Mouse (Mus musculus): Measurements from ENCODE around the gene Ang5. TPM values are rescaled to one million over a fixed set of nuclear protein-coding genes. Genes with fewer than 3 reads are reported as not detected.

Gene Ang5
- polyA plus RNA-seq, 1 experiment, result not detected

Other genes starting within 250 kb of the Ang5 start
- gene Gm16506, start 229.6 kb upstream of the Ang5 start, polyA plus RNA-seq (2012; fragmentation: generic; extraction: Trizol), result not detected
- 0.11 TPM for gene Gm6526, start 209.2 kb upstream of the Ang5 start, polyA plus RNA-seq (2012; fragmentation: generic; extraction: Trizol)
- not detected for gene Gm8180, start 172.3 kb upstream of the Ang5 start, polyA plus RNA-seq (2012; fragmentation: generic; extraction: Trizol)
- gene Ear1, start 81.6 kb upstream of the Ang5 start, polyA plus RNA-seq (2012; fragmentation: generic; extraction: Trizol), result not detected
- gene Ear10, start 33.5 kb upstream of the Ang5 start, polyA plus RNA-seq (2012; fragmentation: generic; extraction: Trizol), result not detected
- 1.2 TPM for gene Gm8113, start 31.7 kb upstream of the Ang5 start, polyA plus RNA-seq (2012; fragmentation: generic; extraction: Trizol)
- gene Ang6, start 45.2 kb downstream of the Ang5 start, polyA plus RNA-seq (2012; fragmentation: generic; extraction: Trizol), result not detected
- gene Ear2, start 145.6 kb downstream of the Ang5 start, polyA plus RNA-seq (2012; fragmentation: generic; extraction: Trizol), result not detected
- not detected for gene Gm3327, start 166.8 kb downstream of the Ang5 start, polyA plus RNA-seq (2012; fragmentation: generic; extraction: Trizol)
- gene Gm8212, start 240.6 kb downstream of the Ang5 start, polyA plus RNA-seq (2012; fragmentation: generic; extraction: Trizol), result not detected

Measured in C2C12 (cell line).